In the genomic region with DNA sequence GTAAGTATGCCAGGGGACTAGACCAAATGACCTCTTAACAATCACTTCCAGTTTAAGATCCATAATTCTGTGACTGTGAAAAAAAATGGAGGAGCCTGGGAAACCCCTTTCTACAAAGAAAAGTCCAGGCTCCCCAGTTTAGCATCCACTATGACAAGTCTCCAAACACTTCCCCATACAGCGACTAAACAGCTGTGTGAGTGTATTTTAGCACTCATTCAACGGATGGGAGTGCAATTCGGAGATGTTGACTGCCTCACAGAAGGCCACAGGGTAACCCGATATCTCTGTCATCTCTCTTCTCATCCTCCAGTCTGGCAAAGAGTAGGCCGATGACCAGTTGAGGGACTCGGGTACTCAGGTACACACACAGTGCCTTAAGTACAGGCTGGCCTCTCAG, we compare ENCODE assay signal across 14 mouse cellular contexts. TPM values are rescaled to one million over a fixed set of nuclear protein-coding genes. Genes with fewer than 3 reads are reported as not detected.
DNase-seq lines count a peak whose midpoint lies in the region; ATAC-seq and TF ChIP-seq lines count a peak whose summit lies in the region.
"Had no signal": no experiment of that assay in that cellular context is flagged by ENCODE, and none has a peak within 500 bp of the region (broad histone marks: within the 10 kb centered on the region; RNA-seq: fewer than 3 reads in every experiment).

No protein-coding gene starts in this region.

- no peaks in the 10 kb centered on the region for H3K9me3 ChIP-seq in midbrain, embryonic 13.5 days
- no peaks in the 10 kb centered on the region for H3K9me3 ChIP-seq in midbrain, embryonic 11.5 days (ENCODE audit: control insufficient read depth, low read length)
- H3K9me3 ChIP-seq in E14TG2a.4 (ENCODE audit: low read length): no peaks in the 10 kb centered on the region
- no peaks in the 10 kb centered on the region for H3K9me3 ChIP-seq in liver, embryonic 16.5 days (replicated peaks; ENCODE audit: control insufficient read depth, low read length)
- H3K9me3 ChIP-seq: heart, embryonic 12.5 days; hindbrain, embryonic 15.5 days had no signal

- H3K4me1 ChIP-seq in midbrain, embryonic 13.5 days (replicated peaks): peaks cover 51% of the 10 kb centered on the region
- peaks cover 41% of the 10 kb centered on the region for H3K4me1 ChIP-seq in midbrain, embryonic 11.5 days (ENCODE audit: control insufficient read depth, insufficient read depth, low read length)
- peaks cover 83% of the 10 kb centered on the region for H3K4me1 ChIP-seq in E14TG2a.4 (replicated peaks; ENCODE audit: low read depth, low read length)
- peaks cover 62% of the 10 kb centered on the region for H3K4me1 ChIP-seq in liver, embryonic 16.5 days (ENCODE audit: control insufficient read depth, low read depth, low read length)

- 0 out of 2 replicates have a peak, but pooled peaks cover 4% of the 10 kb centered on the region for H3K27me3 ChIP-seq in midbrain, embryonic 13.5 days
- H3K27me3 ChIP-seq in midbrain, embryonic 11.5 days (ENCODE audit: control insufficient read depth, insufficient read depth, low read length): no peaks in the 10 kb centered on the region; the same call in 1 of the 2 replicates
- peaks cover 15% of the 10 kb centered on the region for H3K27me3 ChIP-seq in E14TG2a.4 (ENCODE audit: insufficient read depth, low read length)
- no peaks in the 10 kb centered on the region for H3K27me3 ChIP-seq in liver, embryonic 16.5 days (ENCODE audit: control insufficient read depth, insufficient read depth, low read depth, low read length)
- H3K27me3 ChIP-seq: heart, embryonic 12.5 days; hindbrain, embryonic 15.5 days had no signal

- TF ChIP-seq CTCF in gastrocnemius, adult 2 months (IDR thresholded peaks at IDR 0.05): no peak
- no peak for TF ChIP-seq CTCF in E14TG2a.4 (conservative IDR thresholded peaks at IDR 0.05; ENCODE audit: low read length)

- H3K9ac ChIP-seq in midbrain, embryonic 13.5 days (replicated peaks): no peak overlapping the region
- H3K9ac ChIP-seq in midbrain, embryonic 11.5 days (ENCODE audit: low read length): no peak overlapping the region
- H3K9ac ChIP-seq in liver, embryonic 16.5 days (ENCODE audit: low read depth, low read length): no peak overlapping the region

- H3K36me3 ChIP-seq in midbrain, embryonic 13.5 days: no peaks in the 10 kb centered on the region
- no peaks in the 10 kb centered on the region for H3K36me3 ChIP-seq in midbrain, embryonic 11.5 days (ENCODE audit: control insufficient read depth, insufficient read depth, low read length)
- peaks cover 12% of the 10 kb centered on the region; the same call in 1 of the 2 replicates for H3K36me3 ChIP-seq in E14TG2a.4 (ENCODE audit: insufficient read depth, low read length)
- no peaks in the 10 kb centered on the region for H3K36me3 ChIP-seq in liver, embryonic 16.5 days (ENCODE audit: control insufficient read depth, insufficient read depth)
- H3K36me3 ChIP-seq: heart, embryonic 12.5 days; hindbrain, embryonic 15.5 days had no signal

- 63% methylated on average over 6 of the region's 6 CpGs for WGBS in midbrain, embryonic 13.5 days
- 61% methylated on average over 6 of the region's 6 CpGs for WGBS in midbrain, embryonic 11.5 days
- 34% methylated on average over 6 of the region's 6 CpGs for WGBS in liver, embryonic 16.5 days (ENCODE audit: insufficient replicate concordance)

- DNase-seq in gastrocnemius, adult 2 months: no peak
- no peak for DNase-seq in gastrocnemius, adult 8-10 months (ENCODE audit: low spot score in 2 of 2)
- no peak for DNase-seq in midbrain, embryonic 11.5 days (ENCODE audit: low spot score, missing footprints)
- DNase-seq in ovary, adult 18-20 months (ENCODE audit: low spot score): no peak
- no peak for DNase-seq in testis, postnatal 14 days (ENCODE audit: low spot score)
- DNase-seq: adrenal gland, postnatal 14 days; kidney, adult 9 months; lung, adult 18-20 months had no signal

- peak overlapping the region; percentile 97; the same call in 1 of the 2 replicates for H3K4me2 ChIP-seq in midbrain, embryonic 13.5 days (replicated peaks)
- H3K4me2 ChIP-seq in midbrain, embryonic 11.5 days: no peak overlapping the region
- no peak overlapping the region for H3K4me2 ChIP-seq in liver, embryonic 16.5 days (ENCODE audit: low read depth, low read length)

- intact Hi-C loops in gastrocnemius, adult 2 months (cut with DNase I): loop anchor here (2.0 kb wide), 1 partner anchor 24 kb away; the partner anchor contains the start of gene Elmsan1

- H3K4me3 ChIP-seq in gastrocnemius, adult 2 months: no peak overlapping the region
- H3K4me3 ChIP-seq in midbrain, embryonic 13.5 days (replicated peaks): no peak overlapping the region
- H3K4me3 ChIP-seq in midbrain, embryonic 11.5 days (ENCODE audit: low read depth, low read length): no peak overlapping the region
- 0 out of 2 replicates have a peak overlapping the region, but pooled peaks have one; percentile 55 for H3K4me3 ChIP-seq in E14TG2a.4 (replicated peaks; ENCODE audit: low read length)
- H3K4me3 ChIP-seq in liver, embryonic 16.5 days (ENCODE audit: low read depth, low read length): no peak overlapping the region
- H3K4me3 ChIP-seq: layer of hippocampus, adult 2 months had no signal

- no peak for ATAC-seq in midbrain, embryonic 13.5 days
- no peak for ATAC-seq in midbrain, embryonic 11.5 days (ENCODE audit: low FRiP score)
- no peak for ATAC-seq in liver, embryonic 16.5 days (ENCODE audit: low read depth)

- peak overlapping the region; percentile 97 for H3K27ac ChIP-seq in gastrocnemius, adult 2 months
- no peak overlapping the region for H3K27ac ChIP-seq in midbrain, embryonic 13.5 days
- H3K27ac ChIP-seq in midbrain, embryonic 11.5 days (ENCODE audit: low read depth, low read length): no peak overlapping the region
- H3K27ac ChIP-seq in liver, embryonic 16.5 days (ENCODE audit: low read length): peak overlapping the region; percentile 98; the same call in 1 of the 2 replicates

RNA-seq across cellular contexts. Expression of gene Elmsan1, which starts 23.5 kb away (rescaled TPM):
- 10 to 100 TPM; 10.2 to 11.9 TPM for total RNA-seq in gastrocnemius, adult 2 months (2021)
- 1 to 10 TPM; 5.7 to 9.1 (median 7.4) TPM for total RNA-seq in gastrocnemius, adult 8-10 months (2022)
- polyA plus RNA-seq in midbrain, embryonic 13.5 days (2015; fragmentation: Nextera tagmentation; extraction: Ambion mirVana): 3.6 and 5.2 TPM in 2 replicates
- 3.4 and 3.9 TPM in 2 replicates for polyA plus RNA-seq in midbrain, embryonic 11.5 days (2014; fragmentation: Nextera tagmentation; extraction: Ambion mirVana)
- 6.9 and 7.8 TPM in 2 replicates for polyA plus RNA-seq in liver, embryonic 16.5 days (2015; fragmentation: Nextera tagmentation; extraction: Ambion mirVana)

RNA-seq across cellular contexts. Expression of gene Pnma1, which starts 46.9 kb away (rescaled TPM):
- under 1 TPM; 0.10 to 0.17 TPM for total RNA-seq in gastrocnemius, adult 2 months (2021)
- under 1 TPM in 3 of 4 experiments, not detected in 1; 0.10 to 0.17 (median 0.16) TPM for total RNA-seq in gastrocnemius, adult 8-10 months (2022)
- 5.5 and 6.5 TPM in 2 replicates for polyA plus RNA-seq in midbrain, embryonic 13.5 days (2015; fragmentation: Nextera tagmentation; extraction: Ambion mirVana)
- 3.4 and 3.8 TPM in 2 replicates for polyA plus RNA-seq in midbrain, embryonic 11.5 days (2014; fragmentation: Nextera tagmentation; extraction: Ambion mirVana)
- polyA plus RNA-seq in liver, embryonic 16.5 days (2015; fragmentation: Nextera tagmentation; extraction: Ambion mirVana): 0.12 and 0.14 TPM in 2 replicates

Comparison
In these comparisons a context has a peak if more than half of its experiments do, and no peak if none do; other contexts are left out.
1. H3K27ac ChIP-seq: peak in gastrocnemius, adult 2 months (single experiment) and liver, embryonic 16.5 days (single experiment); none in midbrain, embryonic 13.5 days (single experiment) and midbrain, embryonic 11.5 days (single experiment).